Mouse (Mus musculus): ENCODE measurements at regions not wholly inside any gene's neighbourhood (a gene's known extent, or its start where the extent isn't known, plus 50 kb on each side); places are given as distances from the start of the nearest gene placed in this dataset.

DNA sequence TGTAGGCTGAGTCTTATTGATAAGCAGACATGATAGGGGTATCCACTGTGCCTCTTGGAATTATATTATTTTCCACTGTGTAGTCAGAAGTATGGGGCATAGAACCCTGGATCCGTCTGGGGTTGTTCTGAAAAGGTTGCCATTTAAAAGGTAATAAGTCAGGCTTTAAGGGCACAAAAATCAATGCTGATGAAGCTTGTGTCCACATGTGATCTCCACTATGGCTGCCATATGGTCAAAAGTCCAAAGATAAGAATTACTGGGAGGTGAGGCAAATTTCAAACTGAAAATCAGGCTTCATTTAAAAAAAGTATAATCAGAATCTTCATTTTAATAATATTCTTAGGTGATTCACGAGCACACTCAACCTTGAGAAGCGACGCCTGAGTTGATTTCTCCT is 760.2 kb downstream of the Inhba start:
- Histone ChIP-seq H3K36me3 (ENCODE audit: control insufficient read depth, insufficient read depth) (no peaks in the 10 kb centered on the region), H3K27me3 (ENCODE audit: control insufficient read depth, insufficient read depth, insufficient read length) (no peaks in the 10 kb centered on the region), H3K79me2 (ENCODE audit: control insufficient read depth, insufficient read depth) (no peaks in the 10 kb centered on the region), H3ac (ENCODE audit: control insufficient read depth, insufficient read length) (no peak overlapping the region), H3K4me3 (no peak overlapping the region), H3K4me2 (ENCODE audit: low read depth) (no peak overlapping the region)
- TF ChIP-seq POLR2A (IDR thresholded peaks at IDR 0.05; ENCODE audit: insufficient read length, low read depth), result no peak
- TF ChIP-seq MYOD1 (IDR thresholded peaks at IDR 0.05; ENCODE audit: control insufficient read depth in 1 of 3, insufficient read length in 2 of 3, low read depth in 2 of 3), result no peak
- no peak for TF ChIP-seq MAX (IDR thresholded peaks at IDR 0.05; ENCODE audit: low read depth)
- TF ChIP-seq SRF (IDR thresholded peaks at IDR 0.05; ENCODE audit: control insufficient read depth, insufficient read length, low read depth), result no peak
- TF ChIP-seq POLR2AphosphoS2 (IDR thresholded peaks at IDR 0.05; ENCODE audit: insufficient read length, low read depth), result no peak
- TF ChIP-seq MYOG (IDR thresholded peaks at IDR 0.05; ENCODE audit: control insufficient read depth in 1 of 3, insufficient read depth in 1 of 3, insufficient read length in 2 of 3, low read depth in 2 of 3), result no peak
- TF ChIP-seq USF1 (IDR thresholded peaks at IDR 0.05; ENCODE audit: low read depth), result no peak
- no peak for TF ChIP-seq REST (IDR thresholded peaks at IDR 0.05; ENCODE audit: insufficient read depth, insufficient read length)
- TF ChIP-seq E2F4 (IDR thresholded peaks at IDR 0.05; ENCODE audit: insufficient read depth), result no peak
- TF ChIP-seq CEBPB (IDR thresholded peaks at IDR 0.05; ENCODE audit: insufficient read depth, poor library complexity, severe bottlenecking), result no peak
- no peak for TF ChIP-seq TCF3 (IDR thresholded peaks at IDR 0.05; ENCODE audit: insufficient read length, low read depth)
- no peak for TF ChIP-seq TCF12 (IDR thresholded peaks at IDR 0.05; ENCODE audit: insufficient read depth, poor library complexity, severe bottlenecking)

DNA sequence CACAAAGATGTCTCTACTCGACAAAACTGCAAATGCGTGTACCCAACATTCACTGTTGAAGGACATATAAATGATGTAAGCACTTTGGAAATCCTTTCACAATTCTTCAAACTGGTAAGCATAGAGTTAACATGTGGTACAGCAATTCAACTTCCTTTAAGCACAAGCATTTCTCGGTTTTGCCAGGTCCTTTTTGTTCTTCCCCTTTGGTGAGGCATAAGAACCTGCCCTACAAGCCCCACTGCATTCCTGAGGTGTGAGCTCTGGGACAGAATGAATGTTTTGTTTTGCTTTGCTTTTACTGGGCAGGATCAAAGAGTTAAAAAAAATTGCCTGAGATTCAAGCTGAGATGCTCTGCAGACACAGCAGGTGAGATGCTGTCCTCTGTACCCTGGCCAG is 793.9 kb downstream of the Inhba start:
- H3K27me3 ChIP-seq (ENCODE audit: control insufficient read depth, insufficient read depth, insufficient read length), result no peaks in the 10 kb centered on the region
- no peaks in the 10 kb centered on the region for H3K79me2 ChIP-seq (ENCODE audit: control insufficient read depth, insufficient read depth)
- no peak overlapping the region for H3K4me2 ChIP-seq (ENCODE audit: low read depth)
- no peak overlapping the region for H3K4me3 ChIP-seq
- no peaks in the 10 kb centered on the region for H3K36me3 ChIP-seq (ENCODE audit: control insufficient read depth, insufficient read depth)
- no peak overlapping the region for H3ac ChIP-seq (ENCODE audit: control insufficient read depth, insufficient read length)
- TF ChIP-seq REST (IDR thresholded peaks at IDR 0.05; ENCODE audit: insufficient read depth, insufficient read length), result no peak
- TF ChIP-seq MYOD1 (IDR thresholded peaks at IDR 0.05; ENCODE audit: control insufficient read depth in 1 of 3, insufficient read length in 2 of 3, low read depth in 2 of 3), result no peak
- TF ChIP-seq TCF12 (IDR thresholded peaks at IDR 0.05; ENCODE audit: insufficient read depth, poor library complexity, severe bottlenecking), result no peak
